Mouse (Mus musculus): ENCODE measurements around the gene Eps8. TPM values are rescaled to one million over a fixed set of nuclear protein-coding genes. Genes with fewer than 3 reads are reported as not detected.
A peak's percentile ranks its signal among the peaks of the same experiment; 100 is the strongest.

Gene Eps8
- polyA plus RNA-seq, 2 experiments, result 14.9 to 33.3 TPM

DNA sequence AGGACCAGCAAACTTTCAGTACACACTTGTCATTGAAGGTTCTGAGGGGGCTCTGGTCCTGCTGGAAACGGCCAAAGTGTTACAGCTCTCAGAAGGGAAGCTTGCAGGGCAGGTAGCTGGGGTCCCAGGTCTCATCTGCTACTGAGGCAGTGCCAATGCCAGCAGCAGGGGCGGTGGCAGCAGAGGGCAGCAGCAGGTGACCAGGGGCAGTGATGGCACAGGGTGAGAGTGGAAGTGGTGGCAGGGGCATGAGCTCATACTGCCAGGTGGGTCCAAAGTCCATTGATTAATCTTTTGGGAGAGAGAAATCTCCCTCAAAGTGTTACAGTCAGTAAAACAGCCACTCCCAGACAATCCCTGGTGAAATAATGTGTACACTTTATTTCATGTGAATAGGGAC, 188.4 kb downstream of the Eps8 start:
- Histone ChIP-seq H3K4me2 (replicated peaks; ENCODE audit: low read depth, low read length, severe bottlenecking) (no peak overlapping the region), H3K27ac (replicated peaks; ENCODE audit: low read depth, low read length) (no peak overlapping the region), H3K27me3 (ENCODE audit: control insufficient read depth, insufficient read depth, low read length) (no peaks in the 10 kb centered on the region), H3K4me1 (ENCODE audit: control insufficient read depth, insufficient read depth, low read length) (peaks cover 21% of the 10 kb centered on the region), H3K9ac (ENCODE audit: low read depth, low read length, severe bottlenecking) (no peak overlapping the region), H3K4me3 (replicated peaks; ENCODE audit: low read length) (no peak overlapping the region), H3K9me3 (ENCODE audit: control insufficient read depth, low read length) (no peaks in the 10 kb centered on the region), H3K36me3 (ENCODE audit: control insufficient read depth, insufficient read depth, low read length) (no peaks in the 10 kb centered on the region)
- ATAC-seq (ENCODE audit: low FRiP score, low read depth) (no peak), DNase-seq (ENCODE audit: low spot score) (no peak)
- no peak for TF ChIP-seq POLR2A (IDR thresholded peaks at IDR 0.05; ENCODE audit: borderline replicate concordance, extremely low read depth, insufficient read depth, insufficient read length)
- 55% methylated on average over 2 of the region's 2 CpGs for WGBS

DNA sequence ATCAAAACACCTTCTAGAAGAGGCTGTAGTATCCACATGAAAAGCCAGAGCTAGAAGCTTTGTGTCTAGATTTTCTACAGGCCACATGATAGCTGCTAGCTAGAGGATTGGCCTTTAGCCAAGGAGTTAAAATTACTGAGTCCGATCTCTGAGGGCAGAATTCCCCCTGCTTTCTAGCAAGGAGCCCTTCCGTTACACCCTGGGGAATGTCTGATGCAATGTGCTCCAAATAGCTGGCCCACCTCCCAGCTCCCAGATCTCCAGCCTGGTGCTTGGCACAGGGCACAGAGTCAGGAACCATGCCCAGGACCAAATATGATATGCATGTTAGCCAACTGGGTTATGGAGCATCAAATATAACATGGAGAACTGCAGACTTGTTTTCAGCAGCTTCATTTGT, 189.4 kb downstream of the Eps8 start:
- no peaks in the 10 kb centered on the region for H3K27me3 ChIP-seq (ENCODE audit: control insufficient read depth, insufficient read depth, low read length)
- no peak overlapping the region for H3K4me3 ChIP-seq (replicated peaks; ENCODE audit: low read length)
- H3K36me3 ChIP-seq (ENCODE audit: control insufficient read depth, insufficient read depth, low read length), result no peaks in the 10 kb centered on the region
- 7% methylated on average over 2 of the region's 2 CpGs for WGBS
- H3K9me3 ChIP-seq (ENCODE audit: control insufficient read depth, low read length), result no peaks in the 10 kb centered on the region
- peak; percentile 64 for ATAC-seq (ENCODE audit: low FRiP score, low read depth)
- H3K9ac ChIP-seq (ENCODE audit: low read depth, low read length, severe bottlenecking), result no peak overlapping the region
- no peak for TF ChIP-seq POLR2A (IDR thresholded peaks at IDR 0.05; ENCODE audit: borderline replicate concordance, extremely low read depth, insufficient read depth, insufficient read length)
- DNase-seq (ENCODE audit: low spot score), result peak; percentile 91
- no peak overlapping the region for H3K4me2 ChIP-seq (replicated peaks; ENCODE audit: low read depth, low read length, severe bottlenecking)
- H3K27ac ChIP-seq (replicated peaks; ENCODE audit: low read depth, low read length), result no peak overlapping the region
- H3K4me1 ChIP-seq (ENCODE audit: control insufficient read depth, insufficient read depth, low read length), result peaks cover 11% of the 10 kb centered on the region

DNA sequence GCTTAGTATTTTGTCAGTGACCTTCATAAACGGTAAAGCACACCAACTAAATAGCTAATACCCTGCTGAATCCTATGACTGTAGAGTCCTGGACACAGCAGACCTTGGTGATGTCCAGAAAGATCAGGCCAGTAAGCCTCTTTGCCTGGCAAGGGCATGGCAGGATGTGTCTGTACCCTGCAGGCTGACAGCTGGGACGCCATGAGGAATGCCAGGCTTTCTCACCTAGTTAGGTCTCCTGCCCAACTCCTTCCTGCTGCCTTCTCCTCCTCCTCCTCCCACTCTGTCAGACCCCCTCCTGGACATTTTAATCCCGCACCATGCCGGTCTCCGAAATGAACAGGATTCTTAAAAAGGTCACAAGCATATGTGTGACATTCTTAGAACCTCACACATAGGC, 190.9 kb downstream of the Eps8 start:
- no peaks in the 10 kb centered on the region for H3K9me3 ChIP-seq (ENCODE audit: control insufficient read depth, low read length)
- DNase-seq (ENCODE audit: low spot score) (no peak), ATAC-seq (ENCODE audit: low FRiP score, low read depth) (no peak)
- H3K27ac ChIP-seq (replicated peaks; ENCODE audit: low read depth, low read length), result no peak overlapping the region
- no peak for TF ChIP-seq POLR2A (IDR thresholded peaks at IDR 0.05; ENCODE audit: borderline replicate concordance, extremely low read depth, insufficient read depth, insufficient read length)
- H3K4me2 ChIP-seq (replicated peaks; ENCODE audit: low read depth, low read length, severe bottlenecking), result no peak overlapping the region
- WGBS, result 83% methylated on average over 5 of the region's 5 CpGs
- no peaks in the 10 kb centered on the region for H3K27me3 ChIP-seq (ENCODE audit: control insufficient read depth, insufficient read depth, low read length)
- H3K4me3 ChIP-seq (replicated peaks; ENCODE audit: low read length), result no peak overlapping the region
- H3K4me1 ChIP-seq (ENCODE audit: control insufficient read depth, insufficient read depth, low read length), result peaks cover 7% of the 10 kb centered on the region; the same call in 1 of the 2 replicates
- H3K36me3 ChIP-seq (ENCODE audit: control insufficient read depth, insufficient read depth, low read length), result no peaks in the 10 kb centered on the region
- no peak overlapping the region for H3K9ac ChIP-seq (ENCODE audit: low read depth, low read length, severe bottlenecking)

DNA sequence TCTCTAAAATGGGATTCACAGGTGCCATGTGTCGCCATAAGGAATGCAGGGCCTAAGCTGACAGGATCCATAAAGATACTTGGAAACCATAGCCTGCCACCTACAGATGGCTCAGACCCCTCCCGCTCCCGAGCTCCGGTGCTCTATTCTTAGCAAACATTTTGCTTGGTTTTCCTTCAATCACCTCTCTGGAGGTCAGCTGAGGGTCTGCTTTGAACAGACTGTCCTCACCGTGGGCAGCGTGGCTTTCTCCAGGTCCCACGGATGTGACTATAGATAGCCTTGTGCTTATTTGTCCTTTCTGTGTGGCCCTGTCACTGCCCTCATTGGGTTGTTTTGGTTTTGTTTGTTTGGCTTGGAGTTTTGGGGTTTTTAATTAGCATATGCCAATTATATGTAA, 196.5 kb downstream of the Eps8 start:
- Histone ChIP-seq H3K27me3 (ENCODE audit: control insufficient read depth, insufficient read depth, low read length) (0 out of 2 replicates have a peak, but pooled peaks cover 4% of the 10 kb centered on the region), H3K4me2 (replicated peaks; ENCODE audit: low read depth, low read length, severe bottlenecking) (no peak overlapping the region), H3K9me3 (ENCODE audit: control insufficient read depth, low read length) (no peaks in the 10 kb centered on the region), H3K9ac (ENCODE audit: low read depth, low read length, severe bottlenecking) (no peak overlapping the region), H3K36me3 (ENCODE audit: control insufficient read depth, insufficient read depth, low read length) (no peaks in the 10 kb centered on the region), H3K4me1 (ENCODE audit: control insufficient read depth, insufficient read depth, low read length) (peaks cover 5% of the 10 kb centered on the region), H3K27ac (replicated peaks; ENCODE audit: low read depth, low read length) (no peak overlapping the region), H3K4me3 (replicated peaks; ENCODE audit: low read length) (no peak overlapping the region)
- 83% methylated on average over 7 of the region's 7 CpGs for WGBS
- DNase-seq (ENCODE audit: low spot score) (no peak), ATAC-seq (ENCODE audit: low FRiP score, low read depth) (no peak)
- TF ChIP-seq POLR2A (IDR thresholded peaks at IDR 0.05; ENCODE audit: borderline replicate concordance, extremely low read depth, insufficient read depth, insufficient read length), result no peak

DNA sequence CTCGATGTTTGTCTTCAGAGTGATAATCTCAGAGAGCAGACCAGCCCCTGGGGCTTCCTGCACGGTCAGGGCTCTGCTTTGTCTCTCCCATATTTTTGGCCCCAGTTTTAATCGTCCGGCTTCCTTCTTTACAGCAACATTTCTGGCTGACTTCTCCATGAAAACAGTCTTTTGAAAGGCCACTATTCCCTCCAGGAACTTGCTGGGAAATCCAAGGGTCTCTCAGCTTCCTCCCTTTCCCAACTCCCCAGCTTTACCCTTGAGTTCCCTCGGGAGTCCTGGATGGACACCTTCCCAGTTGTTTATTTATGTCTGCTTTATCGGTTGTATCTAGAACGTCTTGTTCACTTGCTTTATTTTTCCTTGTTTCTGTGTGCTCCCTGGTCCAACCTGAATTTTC, 197.5 kb downstream of the Eps8 start:
- Histone ChIP-seq H3K9me3 (ENCODE audit: control insufficient read depth, low read length) (no peaks in the 10 kb centered on the region), H3K4me3 (replicated peaks; ENCODE audit: low read length) (no peak overlapping the region), H3K4me2 (replicated peaks; ENCODE audit: low read depth, low read length, severe bottlenecking) (no peak overlapping the region), H3K27ac (replicated peaks; ENCODE audit: low read depth, low read length) (no peak overlapping the region), H3K9ac (ENCODE audit: low read depth, low read length, severe bottlenecking) (no peak overlapping the region), H3K27me3 (ENCODE audit: control insufficient read depth, insufficient read depth, low read length) (0 out of 2 replicates have a peak, but pooled peaks cover 4% of the 10 kb centered on the region), H3K36me3 (ENCODE audit: control insufficient read depth, insufficient read depth, low read length) (no peaks in the 10 kb centered on the region), H3K4me1 (ENCODE audit: control insufficient read depth, insufficient read depth, low read length) (peaks cover 5% of the 10 kb centered on the region)
- WGBS, result 54% methylated on average over 7 of the region's 7 CpGs
- no peak for TF ChIP-seq POLR2A (IDR thresholded peaks at IDR 0.05; ENCODE audit: borderline replicate concordance, extremely low read depth, insufficient read depth, insufficient read length)
- ATAC-seq (ENCODE audit: low FRiP score, low read depth), result no peak
- no peak for DNase-seq (ENCODE audit: low spot score)

DNA sequence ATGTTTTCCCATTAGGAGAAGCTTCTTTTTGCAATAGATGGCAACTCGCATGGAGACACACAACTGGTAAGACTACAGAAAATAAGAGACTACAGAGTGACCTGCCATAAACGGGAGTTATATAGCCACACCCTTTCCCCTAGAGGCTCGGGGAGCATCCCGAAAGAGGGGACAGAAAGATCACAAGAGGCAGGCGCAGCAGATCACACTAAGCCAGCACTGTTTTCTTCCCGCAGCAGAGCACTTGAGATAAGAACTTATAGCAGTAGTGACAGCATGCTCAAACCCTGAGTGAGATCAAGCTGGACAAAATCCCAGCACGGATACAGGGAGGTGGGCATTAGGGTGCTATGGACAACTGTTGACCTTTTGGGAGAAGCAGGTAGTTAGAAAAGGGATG, 198.6 kb downstream of the Eps8 start:
- no peak overlapping the region for H3K27ac ChIP-seq (replicated peaks; ENCODE audit: low read depth, low read length)
- no peak overlapping the region for H3K9ac ChIP-seq (ENCODE audit: low read depth, low read length, severe bottlenecking)
- DNase-seq (ENCODE audit: low spot score) (no peak), ATAC-seq (ENCODE audit: low FRiP score, low read depth) (no peak)
- 72% methylated on average over 7 of the region's 7 CpGs for WGBS
- no peak for TF ChIP-seq POLR2A (IDR thresholded peaks at IDR 0.05; ENCODE audit: borderline replicate concordance, extremely low read depth, insufficient read depth, insufficient read length)
- H3K4me2 ChIP-seq (replicated peaks; ENCODE audit: low read depth, low read length, severe bottlenecking), result no peak overlapping the region
- H3K4me3 ChIP-seq (replicated peaks; ENCODE audit: low read length), result no peak overlapping the region
- 0 out of 2 replicates have a peak, but pooled peaks cover 4% of the 10 kb centered on the region for H3K27me3 ChIP-seq (ENCODE audit: control insufficient read depth, insufficient read depth, low read length)
- peaks cover 5% of the 10 kb centered on the region for H3K4me1 ChIP-seq (ENCODE audit: control insufficient read depth, insufficient read depth, low read length)
- no peaks in the 10 kb centered on the region for H3K36me3 ChIP-seq (ENCODE audit: control insufficient read depth, insufficient read depth, low read length)
- H3K9me3 ChIP-seq (ENCODE audit: control insufficient read depth, low read length), result no peaks in the 10 kb centered on the region

Measured in limb, embryonic 14.5 days (tissue).